Mouse (Mus musculus) stomach, embryonic 16.5 days (tissue): ENCODE measurements around the gene Rras2. TPM values are rescaled to one million over a fixed set of nuclear protein-coding genes. Genes with fewer than 3 reads are reported as not detected.

Experiments used
- ATAC-seq: fragments of 200-750 bp; cut with Nextera tagmentation; 2 replicates; pipeline ENCODE4 v1.8.0; 2017; ENCODE audit warnings: moderate number of reproducible peaks, moderate TSS enrichment; ENCODE audit not compliant: insufficient read depth, low FRiP score
- H3K27ac ChIP-seq: fragments of 300-500 bp; sonication (generic); 2 replicates; pipeline ENCODE4 v1.5.1; 2014; ENCODE audit warnings: low read length
- H3K27me3 ChIP-seq: fragments of 300-500 bp; sonication (generic); 2 replicates; pipeline ENCODE4 v1.6.1; 2014; ENCODE audit warnings: low read length, control low read depth, mixed read lengths; ENCODE audit not compliant: control insufficient read depth, insufficient read depth
- H3K36me3 ChIP-seq: fragments of 300-500 bp; sonication (generic); 2 replicates; pipeline ENCODE4 v1.6.1; 2014; ENCODE audit warnings: low read length; ENCODE audit not compliant: control insufficient read depth, insufficient read depth
- H3K4me1 ChIP-seq: fragments of 300-500 bp; sonication (generic); 2 replicates; pipeline ENCODE4 v1.6.1; 2014; ENCODE audit warnings: low read length, control low read depth, mixed read lengths; ENCODE audit not compliant: control insufficient read depth, insufficient read depth
- H3K4me2 ChIP-seq: fragments of 300-500 bp; sonication (generic); 2 replicates; pipeline ENCODE4 v1.6.1; 2014; ENCODE audit warnings: low read depth, low read length, mixed read lengths
- H3K4me3 ChIP-seq: fragments of 300-500 bp; sonication (generic); replicated peaks from 2 replicates; pipeline ENCODE4 v1.5.1; 2014; ENCODE audit warnings: mild to moderate bottlenecking, low read length
- H3K9ac ChIP-seq: fragments of 300-500 bp; sonication (generic); 2 replicates; pipeline ENCODE4 v1.6.1; 2014; ENCODE audit warnings: low read length
- H3K9me3 ChIP-seq: fragments of 300-500 bp; sonication (generic); replicated peaks from 2 replicates; pipeline ENCODE4 v1.6.1; 2016; ENCODE audit warnings: low read length, control low read depth; ENCODE audit not compliant: control insufficient read depth
- WGBS: fragments of 180-500 bp; shearing (Covaris S2); extraction: QIAGEN DNeasy Blood & Tissue Kit; methylation state at CpG from one replicate; pipeline ENCODE4 v1.1.7; 2014; 5-methylcytosine and 5-hydroxymethylcytosine counted together
- polyA plus RNA-seq: library from polyadenylated mRNA; unstranded; fragments of >200 nt; fragmentation: Nextera tagmentation; extraction: Ambion mirVana; gene quantifications from 2 replicates; pipeline ENCODE4 v1.2.1, GENCODE M21; 2015

The Rras2 gene
- polyA plus RNA-seq, 1 experiment from 2014 or later = 22.9 TPM

- H3K4me3 ChIP-seq = no peak overlapping the region
These were observed 110.0 kb downstream of the Rras2 start for GRCm38 (mm10) chr7:114007565-114007964.

GRCm38 (mm10) chr7:114006456-114006855 lies 111.1 kb downstream of the Rras2 start:
- Histone ChIP-seq H3K27ac (no peak overlapping the region), H3K9ac (no peak overlapping the region), H3K4me1 (no peaks in the 10 kb centered on the region), H3K27me3 (no peaks in the 10 kb centered on the region), H3K4me2 (no peak overlapping the region), H3K9me3 (no peaks in the 10 kb centered on the region), H3K4me3 (no peak overlapping the region), H3K36me3 (no peaks in the 10 kb centered on the region)
- no peak for ATAC-seq
- WGBS = 84% methylated on average over 8 of the region's 8 CpGs

More at GRCm38 (mm10) chr7:114007565-114007964, 110.0 kb downstream of the Rras2 start:
- ATAC-seq = no peak
- 62% methylated on average over 5 of the region's 5 CpGs for WGBS
- H3K27ac ChIP-seq = no peak overlapping the region
- H3K9ac ChIP-seq = no peak overlapping the region
- H3K4me2 ChIP-seq = no peak overlapping the region
- no peaks in the 10 kb centered on the region for H3K36me3 ChIP-seq
- H3K27me3 ChIP-seq = no peaks in the 10 kb centered on the region
- no peaks in the 10 kb centered on the region for H3K9me3 ChIP-seq
- no peaks in the 10 kb centered on the region for H3K4me1 ChIP-seq

- no peak for ATAC-seq
- no peaks in the 10 kb centered on the region for H3K36me3 ChIP-seq
- H3K4me2 ChIP-seq = no peak overlapping the region
- WGBS = 66% methylated on average over 5 of the region's 5 CpGs
- no peak overlapping the region for H3K4me3 ChIP-seq
- H3K27me3 ChIP-seq = no peaks in the 10 kb centered on the region
- no peaks in the 10 kb centered on the region for H3K9me3 ChIP-seq
- H3K27ac ChIP-seq = no peak overlapping the region
- no peaks in the 10 kb centered on the region for H3K4me1 ChIP-seq
- H3K9ac ChIP-seq = no peak overlapping the region
These were observed 112.1 kb downstream of the Rras2 start for GRCm38 (mm10) chr7:114005499-114005898.

- H3K36me3 ChIP-seq = no peaks in the 10 kb centered on the region
- 25% methylated on average over 5 of the region's 5 CpGs for WGBS
- H3K9me3 ChIP-seq = no peaks in the 10 kb centered on the region
- no peak for ATAC-seq
- no peak overlapping the region for H3K4me2 ChIP-seq
- H3K27me3 ChIP-seq = no peaks in the 10 kb centered on the region
- no peak overlapping the region for H3K27ac ChIP-seq
- no peaks in the 10 kb centered on the region for H3K4me1 ChIP-seq
- no peak overlapping the region for H3K4me3 ChIP-seq
- no peak overlapping the region for H3K9ac ChIP-seq
These were observed 113.4 kb downstream of the Rras2 start for GRCm38 (mm10) chr7:114004171-114004570.

- Histone ChIP-seq H3K9me3 (no peaks in the 10 kb centered on the region), H3K4me1 (no peaks in the 10 kb centered on the region), H3K27ac (no peak overlapping the region), H3K4me3 (no peak overlapping the region), H3K9ac (no peak overlapping the region), H3K36me3 (no peaks in the 10 kb centered on the region), H3K4me2 (no peak overlapping the region), H3K27me3 (no peaks in the 10 kb centered on the region)
- ATAC-seq = no peak
- WGBS = 63% methylated on average over 7 of the region's 7 CpGs
These were observed 119.8 kb downstream of the Rras2 start for GRCm38 (mm10) chr7:113997675-113998354.

Other genes with a start within 250 kb of the Rras2 start
- gene Copb1, start 136.9 kb upstream of the Rras2 start, polyA plus RNA-seq = 130 and 131 TPM in 2 replicates
- gene Psma1, start 158.3 kb upstream of the Rras2 start, polyA plus RNA-seq = 336 and 342 TPM in 2 replicates